Mouse (Mus musculus) bone marrow macrophage, adult 2 months (primary cell): ENCODE data around the gene Tbcd.

Source experiments
- CTCF ChIP-seq: IDR thresholded peaks from 2 replicates; pipeline ENCODE4 v1.5.1; 2012; ENCODE audit warnings: low read depth, mild to moderate bottlenecking, low read length, moderate library complexity
- POLR2A ChIP-seq: IDR thresholded peaks from 2 replicates; pipeline ENCODE4 v1.6.1; 2012; ENCODE audit warnings: mild to moderate bottlenecking, low read depth, low read length, borderline replicate concordance

DNA sequence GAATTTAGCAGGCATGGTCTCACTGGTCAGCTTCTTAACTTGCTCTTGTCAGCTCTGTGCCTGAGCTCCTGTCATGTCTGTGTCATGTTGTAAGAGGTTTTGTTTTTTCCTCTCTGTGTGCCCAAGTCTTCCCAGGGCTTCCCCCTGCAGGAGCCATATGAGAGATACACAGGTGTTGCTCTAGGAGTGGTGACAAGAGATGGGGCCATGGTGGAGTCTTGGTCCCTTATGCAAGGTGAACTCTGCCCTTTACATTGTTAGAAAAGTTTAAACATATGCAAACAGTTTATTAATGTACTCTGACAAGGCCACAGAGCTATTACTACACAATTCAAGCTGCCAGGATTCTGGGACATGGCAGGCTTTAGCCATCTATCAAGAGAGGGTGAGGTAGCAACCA, 164.8 kb downstream of the Tbcd start:
- TF ChIP-seq POLR2A (no peak), CTCF (no peak)
